Mouse (Mus musculus) testis, adult 2 months (tissue): Measurements from ENCODE around the gene Gramd1b.

ENCODE experiments used
- CTCF ChIP-seq: fragments of 200-500 bp; IDR thresholded peaks from 2 replicates; pipeline ENCODE4 v1.5.1; 2012; ENCODE audit warnings: low read depth, mild to moderate bottlenecking, inconsistent platforms, low read length, moderate library complexity; ENCODE audit not compliant: control insufficient read depth, insufficient read depth, insufficient replicate concordance
- POLR2A ChIP-seq: fragments of 200-500 bp; IDR thresholded peaks from 2 replicates; pipeline ENCODE4 v1.6.1; 2012; ENCODE audit warnings: low read depth, mild to moderate bottlenecking, inconsistent platforms, low read length, moderate library complexity; ENCODE audit not compliant: control insufficient read depth

- TF ChIP-seq CTCF (no peak), POLR2A (no peak)
Observed at GRCm38 (mm10) chr9:40374533-40374971, 156.6 kb downstream of the Gramd1b start.
